In the genomic region with DNA sequence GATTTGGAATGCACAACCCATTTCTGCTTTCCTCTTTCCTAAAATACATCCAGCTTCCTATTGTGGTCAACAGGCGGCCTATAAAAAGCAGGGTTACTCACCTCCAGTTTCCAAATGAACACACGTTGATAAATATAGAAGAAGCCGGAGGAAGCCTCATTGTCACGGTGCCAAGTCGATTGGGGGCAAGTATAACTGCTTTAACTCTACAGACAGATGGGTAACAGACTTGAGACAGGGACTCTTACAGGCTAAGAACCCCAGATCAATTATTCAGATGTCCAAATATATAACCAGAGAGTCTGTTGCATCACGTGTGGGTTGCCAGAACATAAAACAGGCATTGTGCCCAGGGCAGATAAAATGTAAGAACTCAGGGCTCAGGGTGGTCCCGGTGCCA, we compare ENCODE assay signal across 11 mouse cellular contexts. TPM values are rescaled to one million over a fixed set of nuclear protein-coding genes. Genes with fewer than 3 reads are reported as not detected.
A peak's percentile ranks its signal among the peaks of the same experiment; 100 is the strongest.
DNase-seq lines count a peak whose midpoint lies in the region; ATAC-seq and TF ChIP-seq lines count a peak whose summit lies in the region.
"Had no signal": no experiment of that assay in that cellular context is flagged by ENCODE, and none has a peak within 500 bp of the region (broad histone marks: within the 10 kb centered on the region; RNA-seq: fewer than 3 reads in every experiment).

No protein-coding gene starts in this region.

- no peak for ATAC-seq in kidney, embryonic 15.5 days (replicated peaks; ENCODE audit: low FRiP score)
- no peak for ATAC-seq in hindbrain, embryonic 14.5 days (ENCODE audit: low FRiP score)
- ATAC-seq in midbrain, embryonic 13.5 days: no peak
- ATAC-seq in megakaryocyte, adult 5-6 weeks (ENCODE audit: poor library complexity, severe bottlenecking): no peak

- H3K9me3 ChIP-seq in kidney, embryonic 15.5 days (replicated peaks): no peaks in the 10 kb centered on the region
- no peaks in the 10 kb centered on the region for H3K9me3 ChIP-seq in hindbrain, embryonic 14.5 days (ENCODE audit: control insufficient read depth, low read length)
- H3K9me3 ChIP-seq in midbrain, embryonic 13.5 days: no peaks in the 10 kb centered on the region
- H3K9me3 ChIP-seq: hindbrain, embryonic 15.5 days; liver, embryonic 13.5 days; neural tube, embryonic 13.5 days had no signal

- H3K27me3 ChIP-seq in kidney, adult 2 months (replicated peaks; ENCODE audit: control insufficient read depth, insufficient read depth, low read length): no peaks in the 10 kb centered on the region; the same call in 1 of the 2 replicates
- no peaks in the 10 kb centered on the region for H3K27me3 ChIP-seq in kidney, embryonic 15.5 days
- H3K27me3 ChIP-seq in hindbrain, embryonic 14.5 days (ENCODE audit: control insufficient read depth, insufficient read depth, low read length): no peaks in the 10 kb centered on the region
- H3K27me3 ChIP-seq in midbrain, embryonic 13.5 days: no peaks in the 10 kb centered on the region
- H3K27me3 ChIP-seq: hindbrain, embryonic 15.5 days; liver, embryonic 13.5 days; neural tube, embryonic 13.5 days had no signal

- H3K36me3 ChIP-seq in kidney, adult 2 months (ENCODE audit: control insufficient read depth, insufficient read depth, low read length): no peaks in the 10 kb centered on the region
- H3K36me3 ChIP-seq in kidney, embryonic 15.5 days: no peaks in the 10 kb centered on the region
- no peaks in the 10 kb centered on the region for H3K36me3 ChIP-seq in hindbrain, embryonic 14.5 days (replicated peaks; ENCODE audit: control insufficient read depth, insufficient read depth)
- H3K36me3 ChIP-seq in midbrain, embryonic 13.5 days: no peaks in the 10 kb centered on the region
- H3K36me3 ChIP-seq: hindbrain, embryonic 15.5 days; liver, embryonic 13.5 days; neural tube, embryonic 13.5 days had no signal

- TF ChIP-seq POLR2A in kidney, adult 2 months (IDR thresholded peaks at IDR 0.05; ENCODE audit: low read depth, low read length): no peak

- no peak overlapping the region for H3K4me2 ChIP-seq in kidney, embryonic 15.5 days
- H3K4me2 ChIP-seq in hindbrain, embryonic 14.5 days (replicated peaks): no peak overlapping the region
- no peak overlapping the region for H3K4me2 ChIP-seq in midbrain, embryonic 13.5 days (replicated peaks)
- H3K4me2 ChIP-seq: hindbrain, embryonic 15.5 days; liver, embryonic 13.5 days; neural tube, embryonic 13.5 days had no signal

- H3K9ac ChIP-seq in kidney, embryonic 15.5 days: no peak overlapping the region
- no peak overlapping the region for H3K9ac ChIP-seq in hindbrain, embryonic 14.5 days
- H3K9ac ChIP-seq in midbrain, embryonic 13.5 days (replicated peaks): no peak overlapping the region
- H3K9ac ChIP-seq: hindbrain, embryonic 15.5 days; liver, embryonic 13.5 days; neural tube, embryonic 13.5 days had no signal

- no peak for TF ChIP-seq CTCF in kidney, adult 2 months (conservative IDR thresholded peaks at IDR 0.05; ENCODE audit: insufficient read depth, insufficient read length, low read depth, low read length)

- H3K27ac ChIP-seq in kidney, adult 2 months (ENCODE audit: insufficient read depth, low read depth, low read length): peak overlapping the region; percentile 65; the same call in 1 of the 2 replicates
- H3K27ac ChIP-seq in kidney, embryonic 15.5 days: no peak overlapping the region
- H3K27ac ChIP-seq in hindbrain, embryonic 14.5 days: no peak overlapping the region
- H3K27ac ChIP-seq in midbrain, embryonic 13.5 days: no peak overlapping the region
- H3K27ac ChIP-seq: hindbrain, embryonic 15.5 days; liver, embryonic 13.5 days; neural tube, embryonic 13.5 days had no signal

- H3K4me3 ChIP-seq in kidney, adult 2 months (ENCODE audit: insufficient read depth, low read depth, low read length): no peak overlapping the region
- no peak overlapping the region for H3K4me3 ChIP-seq in kidney, embryonic 15.5 days (replicated peaks)
- H3K4me3 ChIP-seq in hindbrain, embryonic 14.5 days (replicated peaks; ENCODE audit: low read length): no peak overlapping the region
- no peak overlapping the region for H3K4me3 ChIP-seq in midbrain, embryonic 13.5 days (replicated peaks)
- H3K4me3 ChIP-seq: hindbrain, embryonic 15.5 days; liver, embryonic 13.5 days; neural tube, embryonic 13.5 days had no signal

- DNase-seq in kidney, adult 2 months: peak; percentile 73
- peak; percentile 35 to 51 for DNase-seq in adrenal gland, postnatal 36 days
- peak; percentile 52 for DNase-seq in gastrocnemius, postnatal 10 days
- DNase-seq in kidney, adult 8-10 months: peak; percentile 25 to 41
- no peak for DNase-seq in hindbrain, embryonic 14.5 days (ENCODE audit: low spot score)
- DNase-seq: liver, embryonic 13.5 days had no signal

- H3K4me1 ChIP-seq in kidney, adult 2 months (ENCODE audit: control insufficient read depth, insufficient read depth, low read length): no peaks in the 10 kb centered on the region
- no peaks in the 10 kb centered on the region for H3K4me1 ChIP-seq in kidney, embryonic 15.5 days
- 0 out of 2 replicates have a peak, but pooled peaks cover 3% of the 10 kb centered on the region for H3K4me1 ChIP-seq in hindbrain, embryonic 14.5 days (replicated peaks; ENCODE audit: control insufficient read depth, insufficient read depth, low read length)
- peaks cover 5% of the 10 kb centered on the region for H3K4me1 ChIP-seq in midbrain, embryonic 13.5 days (replicated peaks)
- H3K4me1 ChIP-seq: liver, embryonic 13.5 days had no signal

- WGBS in kidney, adult 2 months: 74% methylated on average over 7 of the region's 7 CpGs
- WGBS in kidney, embryonic 15.5 days: 70% methylated on average over 7 of the region's 7 CpGs
- 74% methylated on average over 7 of the region's 7 CpGs for WGBS in hindbrain, embryonic 14.5 days
- 89% methylated on average over 7 of the region's 7 CpGs for WGBS in midbrain, embryonic 13.5 days

RNA-seq across cellular contexts. Expression of a gene that starts 15.9 kb away (rescaled TPM):
- 1.6 and 2.1 TPM in 2 replicates for polyA plus RNA-seq in kidney, adult 2 months (2012; rRNA removed)
- polyA plus RNA-seq in kidney, embryonic 15.5 days (2015; fragmentation: Nextera tagmentation; extraction: Ambion mirVana): 3.4 TPM in 2 replicates
- 1 to 10 TPM; 1.9 to 5.1 TPM for total RNA-seq in adrenal gland, postnatal 36 days (2021)
- total RNA-seq in gastrocnemius, postnatal 10 days (2021): 1 to 10 TPM; 5.8 to 7.2 TPM
- polyA plus RNA-seq in hindbrain, embryonic 14.5 days (2014; fragmentation: Nextera tagmentation; extraction: Ambion mirVana): 35.9 and 36.7 TPM in 2 replicates
- polyA plus RNA-seq in midbrain, embryonic 13.5 days (2015; fragmentation: Nextera tagmentation; extraction: Ambion mirVana): 37.9 and 41.5 TPM in 2 replicates
- 0.09 and 0.30 TPM in 2 replicates for total RNA-seq in megakaryocyte, adult 5-6 weeks (2015)
- total RNA-seq in megakaryocyte, adult 5-6 weeks (2017): 0.04 TPM in 2 replicates

RNA-seq across cellular contexts. Expression of a gene that starts 59.5 kb away (rescaled TPM):
- 3.8 and 4.3 TPM in 2 replicates for polyA plus RNA-seq in kidney, adult 2 months (2012; rRNA removed)
- 6.3 and 7.1 TPM in 2 replicates for polyA plus RNA-seq in kidney, embryonic 15.5 days (2015; fragmentation: Nextera tagmentation; extraction: Ambion mirVana)
- total RNA-seq in adrenal gland, postnatal 36 days (2021): 1 to 10 TPM; 4.9 to 5.5 TPM
- 10 to 100 TPM; 10.3 to 11.5 TPM for total RNA-seq in gastrocnemius, postnatal 10 days (2021)
- 21.8 and 23.7 TPM in 2 replicates for polyA plus RNA-seq in hindbrain, embryonic 14.5 days (2014; fragmentation: Nextera tagmentation; extraction: Ambion mirVana)
- 15.0 and 15.4 TPM in 2 replicates for polyA plus RNA-seq in midbrain, embryonic 13.5 days (2015; fragmentation: Nextera tagmentation; extraction: Ambion mirVana)
- total RNA-seq in megakaryocyte, adult 5-6 weeks (2015): 1.5 and 2.1 TPM in 2 replicates
- 2.1 and 4.3 TPM in 2 replicates for total RNA-seq in megakaryocyte, adult 5-6 weeks (2017)
